Mouse (Mus musculus) liver, adult 2 months (tissue): ENCODE results near the gene Asic5. TPM values are rescaled to one million over a fixed set of nuclear protein-coding genes. Genes with fewer than 3 reads are reported as not detected.

Source experiments
- DNase-seq: peaks from one replicate; pipeline ENCODE4 v3.0.0-alpha.2; 2011; ENCODE audit warnings: low read depth, low spot score; ENCODE audit errors: extremely low read depth
- H3K27ac ChIP-seq: fragments of 200-500 bp; replicated peaks from 2 replicates; pipeline ENCODE4 v1.5.1; 2012; ENCODE audit warnings: low read depth, mild to moderate bottlenecking, control low read depth, inconsistent platforms, low read length; ENCODE audit not compliant: insufficient read depth
- H3K27me3 ChIP-seq: fragments of 200-500 bp; 2 replicates; pipeline ENCODE4 v1.6.1; 2012; ENCODE audit warnings: mild to moderate bottlenecking, moderate library complexity, low read length, inconsistent platforms; ENCODE audit not compliant: control insufficient read depth, insufficient read depth
- H3K36me3 ChIP-seq: fragments of 200-500 bp; 2 replicates; pipeline ENCODE4 v1.6.1; 2012; ENCODE audit warnings: low read length, inconsistent platforms; ENCODE audit not compliant: control insufficient read depth, insufficient read depth
- H3K4me1 ChIP-seq: fragments of 200-500 bp; 2 replicates; pipeline ENCODE4 v1.6.1; 2011; ENCODE audit warnings: low read length; ENCODE audit not compliant: control insufficient read depth, insufficient read depth
- H3K4me3 ChIP-seq: fragments of 200-500 bp; 2 replicates; pipeline ENCODE4 v1.5.1; 2011; ENCODE audit warnings: low read depth, mild to moderate bottlenecking, control low read depth, low read length, moderate library complexity; ENCODE audit not compliant: insufficient read depth
- H3K79me2 ChIP-seq: fragments of 200-500 bp; 2 replicates; pipeline ENCODE4 v1.6.1; 2012; ENCODE audit warnings: inconsistent platforms, mild to moderate bottlenecking, low read length, moderate library complexity; ENCODE audit not compliant: control insufficient read depth, insufficient read depth
- H3K9ac ChIP-seq: fragments of 200-500 bp; 2 replicates; pipeline ENCODE4 v1.6.1; 2012; ENCODE audit warnings: low read depth, mild to moderate bottlenecking, control low read depth, inconsistent platforms, low read length
- CTCF ChIP-seq: fragments of 200-500 bp; IDR thresholded peaks from 2 replicates; pipeline ENCODE4 v1.5.1; 2011; ENCODE audit warnings: low read depth, low read length, control low read depth
- POLR2A ChIP-seq: fragments of 200-500 bp; IDR thresholded peaks from 2 replicates; pipeline ENCODE4 v1.6.1; 2011; ENCODE audit warnings: low read length, control low read depth; ENCODE audit not compliant: insufficient read depth; ENCODE audit errors: extremely low read depth
- WGBS: fragments of 180-500 bp; shearing (Covaris S2); methylation state at CpG from one replicate; pipeline ENCODE4 v1.1.7; 2018; 5-methylcytosine and 5-hydroxymethylcytosine counted together
- polyA plus RNA-seq: library from polyadenylated mRNA; depleted of rRNA; stranded (reverse); fragments of >200 nt; gene quantifications from 2 replicates; pipeline ENCODE4 v1.2.3, GENCODE M21; 2012
- total RNA-seq: library from RNA; depleted of rRNA; stranded (reverse); fragments of >200 nt; gene quantifications from 2 replicates; pipeline ENCODE4 v1.2.3, GENCODE M21; 2014

The Asic5 gene
- total and polyA plus RNA-seq, 2 experiments: 1.1 to 8.7 TPM

GRCm38 (mm10) chr3:81949048-81949447 is 33.0 kb upstream of the Asic5 start:
- no peaks in the 10 kb centered on the region for H3K27me3 ChIP-seq
- DNase-seq: no peak
- 77% methylated on average over 1 of the region's 1 CpGs for WGBS
- no peak overlapping the region for H3K9ac ChIP-seq
- TF ChIP-seq POLR2A: no peak
- no peak for TF ChIP-seq CTCF
- H3K27ac ChIP-seq: no peak overlapping the region
- H3K79me2 ChIP-seq: no peaks in the 10 kb centered on the region
- peaks cover 21% of the 10 kb centered on the region for H3K36me3 ChIP-seq
- H3K4me1 ChIP-seq: no peaks in the 10 kb centered on the region
- H3K4me3 ChIP-seq: no peak overlapping the region

GRCm38 (mm10) chr3:81951785-81952184 is 30.3 kb upstream of the Asic5 start:
- no peak overlapping the region for H3K4me3 ChIP-seq
- 77% methylated on average over 2 of the region's 2 CpGs for WGBS
- H3K4me1 ChIP-seq: no peaks in the 10 kb centered on the region
- DNase-seq: no peak
- TF ChIP-seq POLR2A: no peak
- no peaks in the 10 kb centered on the region for H3K27me3 ChIP-seq
- peaks cover 16% of the 10 kb centered on the region for H3K36me3 ChIP-seq
- H3K9ac ChIP-seq: no peak overlapping the region
- H3K27ac ChIP-seq: no peak overlapping the region
- H3K79me2 ChIP-seq: no peaks in the 10 kb centered on the region

- H3K4me1 ChIP-seq: 0 out of 2 replicates have a peak, but pooled peaks cover 2% of the 10 kb centered on the region
Measured at GRCm38 (mm10) chr3:81957484-81957883, 24.6 kb upstream of the Asic5 start.

GRCm38 (mm10) chr3:81961336-81961735 is 20.8 kb upstream of the Asic5 start:
- peaks cover 69% of the 10 kb centered on the region for H3K36me3 ChIP-seq
- 44% methylated on average over 5 of the region's 5 CpGs for WGBS
- H3K4me1 ChIP-seq: peaks cover 6% of the 10 kb centered on the region; the same call in 1 of the 2 replicates
- no peak overlapping the region for H3K4me3 ChIP-seq
- H3K27ac ChIP-seq: no peak overlapping the region
- TF ChIP-seq POLR2A (no peak), CTCF (no peak)
- H3K79me2 ChIP-seq: no peaks in the 10 kb centered on the region
- no peaks in the 10 kb centered on the region for H3K27me3 ChIP-seq
- no peak overlapping the region for H3K9ac ChIP-seq
- peak; percentile 64 for DNase-seq

More at GRCm38 (mm10) chr3:81957484-81957883, 24.6 kb upstream of the Asic5 start:
- 92% methylated on average over 5 of the region's 5 CpGs for WGBS
- Histone ChIP-seq H3K4me3 (no peak overlapping the region), H3K27me3 (no peaks in the 10 kb centered on the region), H3K79me2 (no peaks in the 10 kb centered on the region), H3K36me3 (peaks cover 47% of the 10 kb centered on the region), H3K27ac (no peak overlapping the region), H3K9ac (no peak overlapping the region)
- DNase-seq: no peak
- TF ChIP-seq CTCF (no peak), POLR2A (no peak)

- TF ChIP-seq CTCF (no peak), POLR2A (no peak)
- Histone ChIP-seq H3K4me1 (peaks cover 8% of the 10 kb centered on the region; the same call in 1 of the 2 replicates), H3K27ac (no peak overlapping the region), H3K79me2 (no peaks in the 10 kb centered on the region), H3K9ac (no peak overlapping the region), H3K4me3 (no peak overlapping the region), H3K36me3 (peaks cover 71% of the 10 kb centered on the region), H3K27me3 (no peaks in the 10 kb centered on the region)
- peak; percentile 41 for DNase-seq
- 74% methylated on average over 5 of the region's 5 CpGs for WGBS
Measured at GRCm38 (mm10) chr3:81963768-81964167, 18.3 kb upstream of the Asic5 start.

- 52% methylated on average over 3 of the region's 3 CpGs for WGBS
Measured at GRCm38 (mm10) chr3:81964596-81964995, 17.5 kb upstream of the Asic5 start.

More at GRCm38 (mm10) chr3:81964596-81964995, 17.5 kb upstream of the Asic5 start:
- Histone ChIP-seq H3K4me3 (no peak overlapping the region), H3K79me2 (no peaks in the 10 kb centered on the region), H3K36me3 (peaks cover 72% of the 10 kb centered on the region), H3K9ac (no peak overlapping the region), H3K4me1 (peaks cover 10% of the 10 kb centered on the region; the same call in 1 of the 2 replicates), H3K27me3 (no peaks in the 10 kb centered on the region), H3K27ac (no peak overlapping the region)
- TF ChIP-seq CTCF (no peak), POLR2A (no peak)
- peak; percentile 35 for DNase-seq
